Mouse (Mus musculus) ZHBTc4 (cell line): ENCODE measurements around the gene Fam129c.

Source experiments
- DNase-seq: peaks from one replicate; pipeline ENCODE4 v3.0.0-alpha.2; 2011; ENCODE audit warnings: low read depth, low spot score

Fam129c gene

DNA sequence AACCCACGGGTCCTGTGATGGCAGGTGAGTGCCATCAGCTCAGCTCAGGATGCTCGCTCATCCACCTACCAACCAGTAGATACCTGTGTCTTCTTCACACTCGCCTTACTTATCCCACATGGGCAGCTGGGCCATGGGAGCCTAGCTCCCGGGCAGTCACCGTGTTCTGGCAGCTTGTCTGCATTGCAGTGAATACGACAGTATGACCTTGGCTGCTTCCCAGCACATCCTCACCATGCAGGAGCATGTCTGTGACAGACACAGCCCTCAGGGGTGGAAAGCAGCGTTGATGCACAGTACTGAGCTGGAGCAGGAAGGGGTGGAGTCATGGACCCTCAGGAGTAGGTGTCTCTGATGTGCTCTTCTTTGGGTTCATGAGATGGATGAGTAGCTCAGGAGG is 23.0 kb upstream of the Fam129c start:
- no peak for DNase-seq

DNA sequence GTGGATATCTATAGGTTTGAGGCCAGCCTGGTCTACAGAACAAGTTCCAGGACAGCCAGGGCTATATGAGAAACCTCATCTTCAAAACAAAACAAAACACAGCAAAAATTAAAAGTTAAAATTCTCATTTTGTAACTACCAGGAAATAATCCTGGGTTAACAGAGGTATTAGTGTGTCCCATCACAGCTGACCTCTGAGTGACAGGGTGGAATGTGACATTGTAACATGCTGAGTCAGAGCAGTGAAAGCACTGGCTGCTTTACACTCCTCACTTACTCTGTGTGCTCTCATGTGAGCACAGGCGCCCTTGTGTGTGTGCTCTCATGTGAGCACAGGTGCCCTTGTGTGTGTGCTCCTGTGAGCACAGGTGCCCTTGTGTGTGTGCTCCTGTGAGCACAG is 22.4 kb upstream of the Fam129c start:
- no peak for DNase-seq

DNA sequence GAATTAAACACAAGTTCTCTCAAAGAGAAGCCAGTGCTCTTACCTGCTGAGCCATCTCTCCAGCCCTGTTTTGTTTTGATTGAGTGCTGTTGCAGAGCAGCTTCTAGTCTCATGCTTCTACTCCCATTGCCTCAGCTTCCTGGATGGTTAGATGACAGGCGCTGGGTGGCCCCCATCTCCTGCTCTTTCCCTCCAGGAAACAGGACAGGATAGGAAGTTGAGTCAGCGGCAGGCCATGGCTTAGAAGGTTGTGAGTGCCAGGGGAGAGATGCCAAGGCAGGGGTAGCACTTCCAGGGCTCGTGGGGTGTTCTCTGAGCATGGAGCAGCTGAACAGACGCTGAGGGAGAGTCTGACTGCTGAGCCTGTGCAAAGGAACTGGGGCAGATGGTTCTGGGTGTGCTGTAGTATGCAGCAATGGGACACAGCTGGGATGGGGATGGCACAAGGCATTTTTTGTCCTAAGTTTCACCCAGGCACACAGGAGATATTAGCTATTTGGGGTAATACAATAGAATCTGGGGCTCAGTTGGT is 19.5 kb upstream of the Fam129c start:
- no peak for DNase-seq

DNA sequence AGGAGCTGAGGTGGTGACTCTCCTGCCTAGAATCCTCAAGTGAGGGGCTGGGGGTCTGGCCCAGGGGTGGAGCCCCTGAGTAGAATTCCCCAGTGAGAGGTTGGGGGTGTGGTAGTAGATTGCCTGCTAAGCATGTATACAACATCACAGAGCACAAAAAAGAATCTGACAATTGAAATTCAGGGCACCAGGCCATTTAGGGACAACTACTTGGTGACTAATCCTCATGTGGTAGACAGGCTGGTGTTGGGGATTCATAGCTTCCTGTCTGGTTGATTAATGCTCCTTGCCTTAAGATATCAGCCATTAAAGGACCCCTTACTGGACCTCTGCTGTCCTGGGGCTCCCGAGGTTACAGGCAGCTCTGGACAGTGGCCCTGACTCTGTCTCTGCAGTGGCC is 18.4 kb upstream of the Fam129c start:
- DNase-seq, result no peak

DNA sequence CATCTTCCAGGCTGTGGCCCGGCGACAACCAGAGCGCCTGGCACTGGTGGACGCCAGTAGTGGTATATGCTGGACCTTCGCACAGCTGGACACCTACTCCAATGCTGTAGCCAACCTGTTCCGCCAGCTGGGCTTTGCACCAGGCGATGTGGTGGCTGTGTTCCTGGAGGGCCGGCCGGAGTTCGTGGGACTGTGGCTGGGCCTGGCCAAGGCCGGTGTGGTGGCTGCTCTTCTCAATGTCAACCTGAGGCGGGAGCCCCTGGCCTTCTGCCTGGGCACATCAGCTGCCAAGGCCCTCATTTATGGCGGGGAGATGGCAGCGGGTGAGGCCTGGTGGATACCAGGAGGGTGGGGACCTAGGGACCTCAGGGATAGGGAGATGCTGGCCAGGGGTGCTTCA is 18.0 kb upstream of the Fam129c start:
- DNase-seq, result no peak

DNA sequence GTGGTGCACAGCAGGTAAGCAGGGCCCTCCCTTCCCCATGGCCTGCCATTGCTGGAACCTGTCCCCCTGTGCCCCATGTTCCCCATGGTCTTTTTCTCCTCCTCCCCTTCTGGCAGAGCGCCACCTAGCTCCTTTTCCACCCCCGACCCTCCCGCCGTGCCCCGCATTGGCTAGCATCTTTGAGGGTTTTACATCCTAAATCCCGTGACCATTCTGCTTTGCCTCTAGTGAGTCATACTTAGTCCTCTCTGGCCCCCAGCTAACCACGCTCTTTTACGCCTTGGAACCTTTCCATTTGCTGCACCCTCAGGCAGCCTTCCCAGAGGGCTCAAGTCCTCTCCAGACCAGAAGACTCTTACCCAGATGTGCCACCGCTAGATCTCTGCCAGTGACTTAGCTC is 17.2 kb upstream of the Fam129c start:
- DNase-seq, result no peak

DNA sequence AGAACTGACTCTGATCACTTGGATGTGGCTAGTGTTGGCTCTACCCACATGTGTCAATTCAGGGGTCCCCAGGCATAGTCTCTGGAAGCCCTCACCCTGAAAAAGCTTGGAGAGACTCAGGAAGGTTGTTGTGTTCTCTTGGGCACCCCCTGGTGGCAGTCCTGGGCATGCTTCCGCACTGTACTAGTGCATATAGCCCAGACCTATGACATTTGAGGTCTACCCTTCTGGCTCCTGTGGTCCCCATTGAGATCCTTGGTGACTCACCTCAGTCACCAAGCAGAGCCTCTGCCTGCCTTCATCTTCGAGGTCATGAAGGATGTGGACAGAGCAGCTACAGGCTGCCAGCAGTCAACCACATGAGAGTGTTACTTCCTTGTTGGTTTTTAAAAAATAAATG is 10.6 kb upstream of the Fam129c start:
- DNase-seq, result peak; percentile 75

DNA sequence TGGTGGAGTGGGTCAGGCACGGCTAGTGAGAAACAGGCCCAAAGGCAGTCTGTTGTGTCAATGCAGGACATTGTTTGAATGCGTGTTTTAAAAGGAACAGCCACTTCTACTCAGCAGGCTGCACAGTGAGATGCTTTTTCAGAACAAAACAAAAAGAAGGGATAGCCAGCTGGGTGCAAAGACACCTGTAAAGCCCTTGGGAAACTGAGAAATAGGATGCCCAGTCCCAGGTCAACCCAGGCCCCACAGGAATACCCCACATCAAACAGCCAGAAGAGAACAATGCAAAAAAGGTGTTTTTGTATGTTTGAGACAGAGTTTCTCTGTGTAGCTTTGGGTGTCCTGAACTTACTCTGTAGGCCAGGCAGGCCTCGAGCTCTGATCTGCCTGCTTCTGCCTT is 8.7 kb upstream of the Fam129c start:
- DNase-seq, result no peak

DNA sequence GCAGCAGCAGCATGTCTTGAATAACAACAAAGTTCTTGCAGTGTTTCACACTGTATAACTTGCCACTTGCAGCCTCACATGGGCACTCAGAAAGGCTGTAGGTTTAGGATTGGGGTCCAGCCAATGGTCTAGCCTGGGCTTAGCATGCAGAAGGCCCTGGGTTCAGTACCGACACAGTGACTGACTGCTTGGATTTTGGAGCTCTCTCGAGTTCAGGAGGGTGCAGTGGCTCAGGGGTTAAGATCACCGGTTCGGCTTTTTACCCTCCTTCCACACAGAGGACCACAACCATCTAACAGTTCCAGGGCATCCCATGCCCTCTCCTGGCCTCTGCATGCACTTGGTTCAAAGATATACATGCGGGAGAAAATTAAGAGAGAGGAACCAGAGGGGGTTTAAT is 6.4 kb upstream of the Fam129c start:
- no peak for DNase-seq

DNA sequence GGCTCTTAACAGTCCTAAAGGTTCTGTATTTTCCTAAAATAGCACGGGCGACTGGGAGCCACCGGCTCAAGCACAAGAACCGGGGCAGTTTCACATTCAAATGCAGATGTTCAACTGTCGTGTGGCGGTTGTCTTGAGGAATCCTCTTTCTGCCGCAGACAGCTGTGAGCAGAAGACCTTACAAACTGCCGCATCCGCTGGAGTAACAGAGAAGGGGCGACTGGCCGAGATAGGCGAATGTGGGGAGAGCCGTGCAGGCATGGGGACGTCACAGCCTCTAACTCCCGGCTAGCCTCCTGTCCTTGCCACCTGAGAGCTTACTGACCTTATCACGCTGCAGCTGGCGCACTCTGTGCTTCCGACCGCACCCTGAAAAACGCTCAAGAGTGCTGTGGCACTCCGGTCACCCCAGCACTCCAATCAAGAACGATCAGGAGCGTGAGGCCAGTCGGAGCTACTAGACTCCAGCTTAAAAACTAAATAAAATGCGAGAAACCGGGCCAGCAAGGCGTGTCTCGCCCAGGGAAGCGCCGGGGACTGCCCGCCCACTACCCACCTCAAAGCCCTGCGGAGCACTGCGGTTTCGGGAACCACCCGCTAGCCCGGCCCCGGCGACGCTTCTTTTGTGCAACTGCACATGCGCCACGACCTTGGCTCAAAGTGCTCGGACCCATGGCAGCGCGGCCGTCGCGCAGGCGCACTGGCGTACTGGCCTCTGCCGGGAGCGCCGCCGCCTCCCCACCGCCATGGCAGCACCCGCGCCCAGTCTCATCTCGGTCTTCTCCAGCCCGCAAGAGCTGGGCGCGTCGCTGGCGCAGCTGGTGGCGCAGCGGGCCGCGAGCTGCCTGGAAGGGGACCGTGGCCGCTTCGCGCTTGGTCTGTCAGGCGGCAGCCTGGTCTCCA is 5.7 kb upstream of the Fam129c start, which contains the start of gene Pgls:
TSS of gene Pgls (plus strand) at position 706 of the 903 bp plus-strand sequence.
- peak; percentile 98 for DNase-seq

DNA sequence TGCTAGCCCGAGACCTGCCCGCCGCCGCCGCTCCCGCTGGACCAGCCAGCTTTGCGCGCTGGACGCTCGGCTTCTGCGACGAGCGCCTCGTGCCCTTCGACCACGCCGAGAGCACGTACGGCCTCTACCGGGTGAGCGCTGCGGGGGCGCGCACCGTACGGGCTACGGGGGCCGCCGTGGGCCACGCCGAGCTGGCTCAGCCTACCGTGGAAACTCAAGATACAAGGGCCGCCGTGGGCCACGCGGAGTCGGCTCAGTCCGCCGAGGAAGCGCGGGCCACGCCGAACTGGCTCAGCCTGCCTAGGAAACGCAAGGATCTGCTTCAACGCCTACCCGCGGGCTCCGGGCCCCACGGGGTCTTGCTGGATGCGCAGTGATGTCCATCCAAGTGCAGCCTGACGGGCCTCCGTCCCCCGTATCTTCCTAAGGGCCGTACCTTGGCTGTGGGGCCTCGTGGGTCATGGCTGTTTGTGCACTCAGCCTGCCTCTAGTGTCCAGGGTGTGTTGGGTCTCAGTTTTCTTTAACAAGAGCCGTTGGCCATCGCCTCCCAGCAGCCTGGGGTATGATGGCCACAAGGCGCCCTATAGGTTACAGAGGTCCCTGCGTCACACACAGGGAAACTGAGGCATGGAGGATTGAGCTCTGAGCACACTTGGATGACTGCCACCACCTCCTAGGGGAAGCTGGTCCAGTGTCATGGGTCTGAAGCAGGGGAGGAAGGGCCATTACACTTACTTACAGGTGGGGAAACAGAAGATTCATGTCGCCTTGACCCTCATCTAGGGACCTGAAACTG is 4.9 kb upstream of the Fam129c start:
- no peak for DNase-seq

DNA sequence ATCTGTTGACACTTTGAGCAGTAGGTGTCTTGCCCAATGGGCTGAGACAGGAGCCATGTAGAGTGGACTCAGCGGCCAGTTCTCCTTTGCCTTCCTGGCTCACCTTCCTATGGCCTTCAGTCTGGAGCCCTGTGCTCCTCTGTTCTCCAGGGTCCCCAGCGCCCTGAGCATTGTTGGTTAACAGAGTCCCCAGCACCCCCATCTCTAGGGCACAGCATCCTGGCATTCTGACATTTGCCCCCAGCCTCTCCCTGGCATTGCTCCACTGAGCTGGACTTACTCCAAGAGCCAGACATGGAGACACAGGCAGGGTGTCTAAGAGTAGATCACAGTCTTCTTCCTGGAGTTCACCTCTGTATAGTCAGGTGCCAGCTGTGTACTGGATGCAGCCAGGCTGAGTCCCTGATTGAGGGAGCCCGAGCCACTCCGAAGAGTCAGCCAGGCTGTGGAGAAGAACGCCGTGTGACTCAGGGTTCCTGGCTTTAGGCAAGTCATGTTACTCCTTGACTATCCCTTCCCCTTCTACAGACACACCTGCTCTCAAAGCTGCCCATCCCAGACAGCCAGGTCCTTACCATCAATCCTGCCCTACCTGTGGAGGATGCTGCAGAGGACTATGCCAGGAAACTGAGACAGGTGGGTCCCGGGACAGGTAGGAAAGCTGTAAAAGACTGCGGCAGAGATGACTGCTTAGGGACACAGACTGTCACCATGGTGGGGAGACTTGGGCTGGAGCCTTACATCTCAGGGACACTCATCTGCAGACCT is 3.7 kb upstream of the Fam129c start:
- DNase-seq, result no peak

DNA sequence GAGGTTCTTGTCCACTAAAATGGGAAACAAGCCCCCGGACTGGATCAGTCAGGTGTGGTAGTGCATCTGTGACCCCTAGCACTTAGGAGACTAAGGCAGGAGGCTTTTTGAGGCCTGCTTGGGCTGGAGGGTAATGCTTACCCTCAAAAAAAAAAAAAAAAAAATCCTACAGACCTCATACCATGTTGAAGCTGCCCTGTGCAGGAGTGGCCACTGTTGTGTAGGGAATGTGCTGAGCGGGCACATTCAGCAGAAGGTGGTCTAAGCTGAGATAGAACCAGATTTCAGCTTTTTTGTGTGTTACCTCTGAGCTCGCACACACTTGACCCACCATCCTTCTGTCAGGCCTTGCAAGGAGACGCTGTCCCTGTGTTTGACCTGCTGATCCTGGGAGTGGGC is 3.1 kb upstream of the Fam129c start:
- no peak for DNase-seq

DNA sequence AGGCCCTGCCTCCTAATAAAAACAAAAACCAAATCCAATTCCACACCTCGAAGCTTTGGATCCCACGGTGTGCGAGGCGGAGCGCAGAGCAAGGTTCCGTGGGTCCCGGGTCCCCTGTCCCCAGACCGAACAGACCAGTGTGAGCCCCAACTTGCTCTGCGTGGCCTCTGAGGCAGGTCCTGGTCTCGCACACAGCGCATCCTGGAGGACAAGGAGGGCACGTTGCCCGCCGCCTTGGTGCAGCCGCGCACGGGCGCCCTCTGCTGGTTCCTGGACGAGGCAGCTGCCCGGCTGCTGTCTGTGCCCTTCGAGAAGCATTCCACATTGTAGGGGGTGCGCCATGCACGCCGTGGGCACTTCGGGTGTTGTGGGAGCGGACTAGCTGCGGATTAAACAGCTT is 1.6 kb upstream of the Fam129c start:
- peak; percentile 90 for DNase-seq

DNA sequence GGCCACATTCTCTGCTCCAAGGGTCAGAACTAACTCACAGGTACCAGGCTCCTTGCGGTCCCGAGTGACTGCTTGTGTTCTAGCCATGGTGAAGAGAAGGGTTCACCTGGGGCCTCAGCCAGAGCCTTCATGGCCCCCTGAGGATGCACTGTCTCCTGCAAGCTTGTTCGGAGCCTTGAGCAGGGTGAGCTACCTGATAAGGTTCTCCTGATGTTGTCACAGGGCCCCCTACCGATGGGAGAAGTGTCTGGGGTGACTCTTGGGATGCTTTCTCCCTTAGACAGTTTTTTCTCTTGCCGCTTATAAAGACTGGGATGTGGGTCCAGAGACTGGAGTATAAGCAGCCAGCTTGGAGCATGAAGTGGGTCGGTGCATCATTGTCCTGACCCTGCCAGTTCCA is 1.1 kb upstream of the Fam129c start:
- no peak for DNase-seq

DNA sequence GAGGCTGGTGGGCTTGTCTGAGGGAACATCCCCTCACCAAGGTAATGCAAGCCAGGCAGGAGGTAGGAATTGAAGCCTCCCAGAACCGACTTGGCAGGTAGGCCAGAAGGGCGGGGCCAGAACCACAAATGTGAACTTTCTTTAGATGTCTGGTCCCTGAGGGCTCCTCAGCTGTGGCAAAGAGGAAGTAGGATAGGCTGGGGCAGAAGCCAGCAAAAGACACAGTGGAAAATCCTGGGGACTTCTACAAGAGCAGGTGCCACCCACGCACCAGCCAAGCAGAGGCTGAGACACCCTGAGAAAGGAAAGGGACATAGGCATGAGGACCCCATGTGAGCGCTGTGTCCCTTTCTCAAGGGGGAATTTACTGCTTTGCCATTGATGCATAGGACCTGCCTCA is 650 bp upstream of the Fam129c start:
- DNase-seq, result no peak

DNA sequence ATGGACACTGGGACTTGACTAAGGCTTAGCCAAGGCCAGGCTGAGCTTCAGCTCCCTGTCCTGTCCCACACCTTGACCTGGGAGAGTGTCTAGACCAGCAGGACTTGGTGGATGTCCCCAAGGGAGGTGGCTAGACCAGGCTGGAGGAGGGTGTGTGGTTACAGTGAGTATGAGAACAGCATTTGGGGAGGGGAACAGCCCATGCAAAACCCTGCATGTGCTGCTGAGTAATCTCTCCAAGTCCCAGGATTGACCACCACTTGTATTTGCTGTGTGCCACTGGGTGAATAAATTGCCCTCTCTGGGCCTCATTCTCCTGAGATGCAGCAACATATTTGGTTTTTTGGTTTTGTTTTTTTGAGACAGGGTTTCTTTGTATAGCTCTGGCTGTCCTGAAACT is 927 bp downstream of the Fam129c start:
- DNase-seq, result no peak

DNA sequence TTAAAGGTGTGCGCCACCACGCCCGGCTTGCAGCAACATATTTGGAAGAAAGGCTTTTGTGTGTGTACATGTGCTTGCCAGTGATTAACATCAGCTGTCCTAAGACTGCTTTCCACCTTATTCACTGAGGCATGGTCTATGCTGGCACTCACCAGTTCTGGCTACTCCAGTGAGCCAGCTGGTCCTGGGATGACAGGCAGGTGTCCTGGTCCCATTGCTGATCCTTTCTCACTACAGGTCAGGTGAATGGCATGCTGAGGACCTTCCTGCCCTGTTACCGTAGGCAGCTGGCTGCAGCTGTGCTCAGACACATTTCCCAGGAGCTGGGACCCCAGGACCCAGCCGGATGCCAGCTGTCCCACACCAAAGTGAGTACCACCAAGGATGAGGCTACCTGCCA is 1.4 kb downstream of the Fam129c start:
- DNase-seq, result no peak

DNA sequence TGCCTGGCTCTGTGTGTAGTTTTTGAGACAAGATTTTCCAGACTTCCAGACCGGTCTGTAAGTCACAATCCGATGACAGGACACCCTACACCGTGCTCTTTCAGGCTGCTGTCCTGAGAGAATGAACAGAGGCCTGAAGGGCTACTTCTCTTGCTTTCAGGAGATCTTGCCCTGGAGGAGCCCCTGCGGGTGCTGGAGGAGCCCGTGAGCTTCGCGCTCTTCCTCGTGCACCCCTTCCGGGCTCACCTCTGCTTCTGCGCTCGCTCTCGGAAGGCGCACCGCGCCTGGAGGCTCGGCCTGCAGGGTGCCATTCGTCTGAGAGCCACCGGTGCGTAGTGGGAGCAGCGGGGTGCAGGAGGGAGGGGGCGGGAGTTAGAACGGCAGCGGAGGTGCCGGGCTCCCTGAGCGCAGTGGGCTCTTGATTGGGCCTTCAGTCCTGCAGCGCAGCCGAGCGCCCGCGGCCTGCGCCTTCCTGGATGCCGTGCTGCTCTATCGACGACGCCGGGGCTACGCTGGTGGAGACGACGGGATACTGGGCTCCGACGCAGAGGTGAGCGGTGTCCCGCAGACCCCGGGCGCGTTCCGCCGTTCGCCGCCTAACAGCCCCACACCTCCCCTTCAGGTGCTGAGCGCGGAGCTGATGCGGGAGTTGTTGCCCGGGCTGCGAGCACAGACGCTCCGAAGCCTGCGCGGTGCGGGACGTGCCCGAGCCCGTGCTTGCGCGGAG is 4.7 kb downstream of the Fam129c start:
- DNase-seq, result peak; percentile 60

DNA sequence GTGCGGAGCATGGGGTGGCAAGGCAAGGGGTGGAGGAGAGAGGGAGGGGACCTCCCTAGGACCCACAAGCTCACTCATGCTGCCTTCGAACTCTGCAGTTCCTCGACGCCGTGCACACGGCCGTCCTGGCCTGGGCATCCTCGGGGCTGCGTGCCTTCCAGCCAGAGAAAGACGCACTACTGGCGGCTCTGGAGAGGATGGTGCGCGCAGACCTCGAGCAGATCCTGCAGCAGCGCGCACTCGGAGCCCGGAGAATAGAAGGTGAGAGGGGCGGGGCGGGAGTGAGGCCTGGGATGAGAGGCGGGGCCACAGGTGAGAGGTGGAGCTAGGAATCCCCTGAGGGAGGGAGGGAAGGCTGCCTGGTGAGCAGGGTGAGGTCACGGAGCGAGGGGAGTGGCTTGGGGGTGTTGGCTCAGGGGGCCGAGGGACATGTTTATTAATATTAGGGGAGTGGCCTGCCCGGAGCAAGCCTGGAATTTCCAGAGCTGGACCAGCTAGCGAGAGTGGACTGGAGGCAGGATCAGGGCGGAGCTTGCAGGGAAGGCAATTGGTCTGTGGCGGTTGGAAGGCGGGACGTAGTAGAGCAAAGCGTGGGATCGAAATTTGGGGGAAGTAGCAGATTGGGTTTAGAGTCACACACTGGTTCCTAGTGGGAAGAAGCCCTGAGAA is 5.4 kb downstream of the Fam129c start:
- DNase-seq, result peak; percentile 93

DNA sequence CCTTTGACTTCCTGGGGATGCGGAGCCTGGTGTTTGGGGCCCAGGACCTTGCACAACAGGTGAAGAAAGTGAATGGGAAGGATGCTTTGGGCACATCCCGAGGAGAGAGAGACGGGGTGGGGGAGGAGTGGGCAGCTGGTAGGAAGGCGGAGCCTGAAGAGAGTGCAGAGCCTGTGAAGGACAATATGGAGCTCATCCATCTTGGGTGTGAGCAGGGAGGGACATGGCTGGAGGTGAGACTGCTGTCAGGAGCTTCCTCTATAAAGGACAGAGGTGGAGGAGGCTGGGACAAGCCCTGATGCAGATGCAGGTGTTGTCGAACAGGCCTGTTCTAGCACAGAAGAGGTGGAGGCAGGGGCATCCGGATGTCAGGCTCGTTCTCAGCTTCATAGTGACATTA is 6.6 kb downstream of the Fam129c start:
- no peak for DNase-seq
